Mouse (Mus musculus) small intestine, adult 2 months (tissue): ENCODE data around the gene Olfr589. TPM values are rescaled to one million over a fixed set of nuclear protein-coding genes. Genes with fewer than 3 reads are reported as not detected.
"Not testable (repeated sequence)": the region's sequence is repeated elsewhere in the genome, so short reads cannot be mapped to it uniquely, and the experiment has no call there.

Experiments
- H3K27ac ChIP-seq: fragments of 200-500 bp; 2 replicates; pipeline ENCODE4 v1.5.1; 2012; ENCODE audit warnings: low read depth, low read length, control low read depth, inconsistent platforms; ENCODE audit not compliant: insufficient read depth
- H3K27me3 ChIP-seq: fragments of 200-500 bp; 2 replicates; pipeline ENCODE4 v1.6.1; 2012; ENCODE audit warnings: mild to moderate bottlenecking, moderate library complexity, low read length, inconsistent platforms; ENCODE audit not compliant: control insufficient read depth, insufficient read depth
- H3K36me3 ChIP-seq: fragments of 200-500 bp; 2 replicates; pipeline ENCODE4 v1.6.1; 2012; ENCODE audit warnings: mild to moderate bottlenecking, low read length, control low read depth, inconsistent platforms; ENCODE audit not compliant: control insufficient read depth, insufficient read depth
- H3K4me1 ChIP-seq: fragments of 200-500 bp; 2 replicates; pipeline ENCODE4 v1.6.1; 2012; ENCODE audit warnings: low read length, inconsistent platforms, mixed read lengths; ENCODE audit not compliant: control insufficient read depth, insufficient read depth, insufficient read length
- H3K4me3 ChIP-seq: fragments of 200-500 bp; 2 replicates; pipeline ENCODE4 v1.5.1; 2012; ENCODE audit warnings: low read depth, mild to moderate bottlenecking, control low read depth, inconsistent platforms, low read length, moderate library complexity
- CTCF ChIP-seq: fragments of 200-500 bp; IDR thresholded peaks from 2 replicates; pipeline ENCODE4 v1.5.1; 2012; ENCODE audit warnings: low read depth, mild to moderate bottlenecking, control low read depth, inconsistent platforms, low read length, moderate library complexity, mixed read lengths; ENCODE audit not compliant: insufficient replicate concordance, insufficient read length; ENCODE audit errors: extremely low read depth
- POLR2A ChIP-seq: fragments of 200-500 bp; IDR thresholded peaks from 2 replicates; pipeline ENCODE4 v1.6.1; 2012; ENCODE audit warnings: low read depth, mild to moderate bottlenecking, control low read depth, inconsistent platforms, low read length, moderate library complexity
- WGBS: fragments of 180-500 bp; shearing (Covaris S2); methylation state at CpG from one replicate; pipeline ENCODE4 v1.1.7; 2018; 5-methylcytosine and 5-hydroxymethylcytosine counted together
- polyA plus RNA-seq: library from polyadenylated mRNA; depleted of rRNA; stranded (reverse); fragments of >200 nt; gene quantifications from 2 replicates; pipeline ENCODE4 v1.2.3, GENCODE M21; 2012; rRNA removed

The Olfr589 gene
- polyA plus RNA-seq = not detected in 2 replicates

DNA sequence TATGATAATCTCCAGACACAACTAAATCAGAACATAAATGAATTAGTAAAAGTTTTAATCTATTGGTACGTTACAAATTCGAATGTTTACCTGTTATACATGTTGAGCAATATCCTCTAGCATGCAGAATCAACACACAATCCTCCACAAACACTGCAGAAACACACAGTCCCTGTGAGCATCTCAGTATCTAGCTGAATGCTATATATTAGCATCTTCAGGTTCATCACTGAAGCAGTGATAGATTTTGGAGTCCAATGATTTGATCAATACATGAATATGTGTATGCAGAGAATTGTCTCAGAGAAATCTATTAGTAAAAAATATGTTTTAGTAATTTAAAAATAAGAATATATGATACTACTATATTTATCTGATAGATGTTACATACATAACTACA, at the start of gene Olfr589:
Gene Olfr589, minus strand, starts transcription at position 101 of the 400 bp plus-strand sequence.
- WGBS = 47% methylated on average over 2 of the region's 2 CpGs
- no peak within 1 kb of the TSS for H3K27ac ChIP-seq

GRCm38 (mm10) chr7:103184503-103184902, 28.3 kb upstream of the Olfr589 start, which contains the start of gene Olfr592:
Gene Olfr592 (plus strand): TSS chr7:103184803.
- not testable (repeated sequence) for H3K36me3 ChIP-seq, H3K27ac ChIP-seq, H3K4me3 ChIP-seq, H3K4me1 ChIP-seq, H3K27me3 ChIP-seq
- 83% methylated on average over 1 of the region's 1 CpGs for WGBS

More for the DNA sequence above, at the start of gene Olfr589:
- H3K4me3 ChIP-seq = no peak within 1 kb of the TSS
- H3K4me1 ChIP-seq = no peaks in the 10 kb centered on the region
- H3K36me3 ChIP-seq = no peaks in the 10 kb centered on the region
- no peaks in the 10 kb centered on the region for H3K27me3 ChIP-seq
- TF ChIP-seq POLR2A (no peak), CTCF (no peak)

DNA sequence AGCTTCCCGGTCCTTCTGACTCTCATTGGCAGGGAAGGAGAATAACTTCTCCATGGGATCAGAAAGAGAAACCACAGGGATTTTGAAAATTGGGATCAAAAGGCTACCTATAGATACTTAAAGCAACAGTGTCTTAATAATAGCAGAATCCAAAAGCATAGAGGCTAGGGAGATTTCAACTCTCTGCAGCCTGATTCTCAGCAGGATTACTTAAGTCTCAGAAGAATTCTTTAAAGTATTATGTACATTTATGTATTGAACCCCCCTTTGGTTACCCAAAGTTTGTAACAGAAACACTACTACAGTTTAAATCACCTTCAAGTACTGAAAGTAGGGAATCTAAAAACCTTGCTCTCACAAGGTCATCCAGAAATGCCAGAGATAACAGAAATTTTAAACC, 22.1 kb upstream of the Olfr589 start, which contains the start of gene Olfr591:
Gene Olfr591, minus strand, starts transcription at position 101 of the 400 bp plus-strand sequence.
- H3K4me1 ChIP-seq = no peaks in the 10 kb centered on the region
- H3K4me3 ChIP-seq = no peak within 1 kb of the TSS
- 73% methylated on average over 1 of the region's 1 CpGs for WGBS
- H3K27ac ChIP-seq = no peak within 1 kb of the TSS
- no peaks in the 10 kb centered on the region for H3K36me3 ChIP-seq
- H3K27me3 ChIP-seq = no peaks in the 10 kb centered on the region
- no peak for TF ChIP-seq POLR2A
- TF ChIP-seq CTCF = no peak

DNA sequence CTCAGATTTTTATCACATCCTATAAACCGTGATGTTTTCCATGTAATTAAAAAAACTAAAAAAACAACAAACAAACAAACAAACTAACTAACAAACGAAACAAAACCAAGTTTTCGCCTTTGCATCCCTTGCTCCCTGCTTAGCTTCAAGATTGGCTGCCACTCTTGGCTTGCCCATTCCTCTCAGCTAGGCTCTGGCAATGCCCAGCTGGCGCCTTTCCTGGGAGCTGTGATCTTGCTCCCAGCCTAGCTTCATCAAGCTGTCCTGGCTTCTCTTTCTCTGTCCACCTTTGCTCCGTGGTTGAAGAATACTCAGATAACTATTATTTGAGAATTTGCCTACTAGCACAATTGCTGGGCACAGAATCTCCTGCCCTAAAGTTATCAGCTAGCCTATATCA, 13.5 kb upstream of the Olfr589 start:
- Histone ChIP-seq H3K4me1 (no peaks in the 10 kb centered on the region), H3K27me3 (no peaks in the 10 kb centered on the region), H3K4me3 (no peak overlapping the region), H3K27ac (no peak overlapping the region), H3K36me3 (no peaks in the 10 kb centered on the region)
- WGBS = 66% methylated on average over 5 of the region's 5 CpGs
- TF ChIP-seq POLR2A (no peak), CTCF (no peak)

- WGBS = 77% methylated on average over 1 of the region's 1 CpGs
- Histone ChIP-seq H3K4me3 (no peak within 1 kb of the TSS), H3K36me3 (no peaks in the 10 kb centered on the region), H3K27ac (no peak within 1 kb of the TSS), H3K4me1 (no peaks in the 10 kb centered on the region), H3K27me3 (no peaks in the 10 kb centered on the region)
- TF ChIP-seq POLR2A (no peak), CTCF (no peak)
These were observed 15.6 kb downstream of the Olfr589 start, which contains the start of gene Olfr588-ps1 for GRCm38 (mm10) chr7:103140579-103140978. Gene Olfr588-ps1 (plus strand): TSS chr7:103140879.

DNA sequence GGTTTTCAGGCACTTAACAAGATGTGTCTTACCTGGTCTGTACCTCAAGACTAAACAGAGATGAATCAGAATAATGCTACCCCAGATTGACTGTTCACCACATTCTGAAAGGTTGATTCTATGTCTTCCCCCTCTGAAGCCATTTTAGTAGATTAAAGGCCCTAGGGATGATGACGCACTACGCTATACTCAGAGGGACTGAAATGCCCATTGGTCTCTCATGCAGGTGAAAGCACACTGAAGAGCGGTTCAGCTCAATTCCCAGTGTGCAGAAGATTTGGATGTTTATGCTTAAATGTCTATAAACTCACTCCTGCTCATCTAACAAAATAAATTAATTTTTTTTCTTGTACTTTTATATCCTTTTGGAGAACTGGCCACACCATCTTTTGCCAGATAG, 30.6 kb downstream of the Olfr589 start, which contains the start of gene Olfr586:
Gene Olfr586, minus strand, starts transcription at position 101 of the 400 bp plus-strand sequence.
- Histone ChIP-seq H3K36me3 (no peaks in the 10 kb centered on the region), H3K27me3 (no peaks in the 10 kb centered on the region), H3K4me1 (no peaks in the 10 kb centered on the region), H3K27ac (no peak within 1 kb of the TSS), H3K4me3 (no peak within 1 kb of the TSS)
- 93% methylated on average over 3 of the region's 3 CpGs for WGBS
- TF ChIP-seq CTCF (no peak), POLR2A (no peak)

DNA sequence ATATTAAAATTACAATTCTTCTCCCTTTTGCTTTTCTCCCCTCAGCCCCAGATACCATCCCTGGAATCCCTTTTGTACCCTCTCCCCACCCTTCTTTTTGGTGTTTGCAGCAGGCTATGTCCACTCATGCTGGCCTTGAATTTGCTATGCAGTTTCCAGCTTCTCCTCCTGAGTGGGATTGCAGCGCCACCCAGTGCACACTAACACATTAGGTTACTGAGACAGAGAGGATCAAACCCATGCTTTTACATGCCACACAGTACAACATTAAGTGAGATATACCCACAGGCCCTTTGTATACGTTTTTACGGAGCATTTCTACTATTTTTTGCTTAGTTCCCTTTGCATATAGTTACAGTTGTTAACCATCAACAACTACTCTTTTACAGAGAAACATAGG, 36.8 kb downstream of the Olfr589 start:
- no peak overlapping the region for H3K27ac ChIP-seq
- TF ChIP-seq CTCF (no peak), POLR2A (no peak)
- H3K4me3 ChIP-seq = no peak overlapping the region
- H3K27me3 ChIP-seq = no peaks in the 10 kb centered on the region
- H3K4me1 ChIP-seq = no peaks in the 10 kb centered on the region
- 45% methylated on average over 3 of the region's 3 CpGs for WGBS
- no peaks in the 10 kb centered on the region for H3K36me3 ChIP-seq

Other genes starting within 250 kb of the Olfr589 start
- not detected in 2 replicates for gene Olfr571, start 238.8 kb downstream of the Olfr589 start, polyA plus RNA-seq
- gene Olfr572, start 231.9 kb downstream of the Olfr589 start, polyA plus RNA-seq = not detected in 2 replicates
- not detected in 2 replicates for gene Olfr573-ps1, start 213.8 kb downstream of the Olfr589 start, polyA plus RNA-seq
- not detected in 2 replicates for gene Olfr574, start 207.9 kb downstream of the Olfr589 start, polyA plus RNA-seq
- gene Olfr575, start 197.6 kb downstream of the Olfr589 start, polyA plus RNA-seq = not detected in 2 replicates
- gene Olfr576, start 193.7 kb downstream of the Olfr589 start, polyA plus RNA-seq = not detected in 2 replicates
- gene Olfr577, start 180.4 kb downstream of the Olfr589 start, polyA plus RNA-seq = not detected in 2 replicates
- not detected in 2 replicates for gene Olfr578, start 167.0 kb downstream of the Olfr589 start, polyA plus RNA-seq
- gene Olfr582, start 118.3 kb downstream of the Olfr589 start, polyA plus RNA-seq = not detected in 2 replicates
- not detected in 2 replicates for gene Olfr583, start 105.1 kb downstream of the Olfr589 start, polyA plus RNA-seq
- not detected in 2 replicates for gene Olfr584, start 74.5 kb downstream of the Olfr589 start, polyA plus RNA-seq
- not detected in 2 replicates for gene Olfr585, start 58.6 kb downstream of the Olfr589 start, polyA plus RNA-seq
- gene Olfr586, start 30.7 kb downstream of the Olfr589 start, polyA plus RNA-seq = not detected in 2 replicates
- not detected in 2 replicates for gene Olfr588-ps1, start 15.5 kb downstream of the Olfr589 start, polyA plus RNA-seq
- not detected in 2 replicates for gene Olfr591, start 22.0 kb upstream of the Olfr589 start, polyA plus RNA-seq
- not detected in 2 replicates for gene Olfr592, start 28.4 kb upstream of the Olfr589 start, polyA plus RNA-seq
- gene Olfr593, start 55.5 kb upstream of the Olfr589 start, polyA plus RNA-seq = not detected in 2 replicates
- not detected in 2 replicates for gene Olfr594, start 60.6 kb upstream of the Olfr589 start, polyA plus RNA-seq
- gene Usp17ld, start 96.1 kb upstream of the Olfr589 start, polyA plus RNA-seq = not detected in 2 replicates
- gene Olfr596, start 149.3 kb upstream of the Olfr589 start, polyA plus RNA-seq = not detected in 2 replicates
- not detected in 2 replicates for gene Olfr597, start 160.0 kb upstream of the Olfr589 start, polyA plus RNA-seq
- not detected in 2 replicates for gene Olfr598, start 167.2 kb upstream of the Olfr589 start, polyA plus RNA-seq
- gene Olfr599, start 179.6 kb upstream of the Olfr589 start, polyA plus RNA-seq = not detected in 2 replicates
- gene Olfr600, start 193.3 kb upstream of the Olfr589 start, polyA plus RNA-seq = not detected in 2 replicates
- not detected in 2 replicates for gene Olfr601, start 206.3 kb upstream of the Olfr589 start, polyA plus RNA-seq
- not detected in 2 replicates for gene Olfr603, start 229.8 kb upstream of the Olfr589 start, polyA plus RNA-seq